Mouse (Mus musculus): ENCODE measurements around the gene Gsta4.

GRCm38 (mm10) chr9:78193902-78194597 lies 11.5 kb downstream of the Gsta4 start:
- TF ChIP-seq CTCF (IDR thresholded peaks at IDR 0.05; ENCODE audit: low read depth) = peak; percentile 84
- no peak for TF ChIP-seq EP300 (IDR thresholded peaks at IDR 0.05; ENCODE audit: low read depth)

Data from liver, embryonic 14.5 days (tissue).